Mouse (Mus musculus): ENCODE data around the gene Leng1. TPM values are rescaled to one million over a fixed set of nuclear protein-coding genes. Genes with fewer than 3 reads are reported as not detected.

The Leng1 gene
- polyA plus RNA-seq, 1 experiment from 2014 or later = 6.6 TPM

- ATAC-seq (ENCODE audit: insufficient read depth) = no peak
- Histone ChIP-seq H3K27me3 (no peaks in the 10 kb centered on the region), H3K27ac (replicated peaks) (no peak overlapping the region), H3K4me2 (no peak overlapping the region), H3K9ac (no peak overlapping the region), H3K9me3 (replicated peaks) (no peaks in the 10 kb centered on the region), H3K4me1 (replicated peaks) (no peaks in the 10 kb centered on the region), H3K36me3 (replicated peaks) (peaks cover 23% of the 10 kb centered on the region), H3K4me3 (replicated peaks) (no peak overlapping the region)
- 87% methylated on average over 31 of the region's 31 CpGs for WGBS (ENCODE audit: insufficient replicate concordance)
These were observed 20.0 kb upstream of the Leng1 start for GRCm38 (mm10) chr7:3685400-3686187.

DNA sequence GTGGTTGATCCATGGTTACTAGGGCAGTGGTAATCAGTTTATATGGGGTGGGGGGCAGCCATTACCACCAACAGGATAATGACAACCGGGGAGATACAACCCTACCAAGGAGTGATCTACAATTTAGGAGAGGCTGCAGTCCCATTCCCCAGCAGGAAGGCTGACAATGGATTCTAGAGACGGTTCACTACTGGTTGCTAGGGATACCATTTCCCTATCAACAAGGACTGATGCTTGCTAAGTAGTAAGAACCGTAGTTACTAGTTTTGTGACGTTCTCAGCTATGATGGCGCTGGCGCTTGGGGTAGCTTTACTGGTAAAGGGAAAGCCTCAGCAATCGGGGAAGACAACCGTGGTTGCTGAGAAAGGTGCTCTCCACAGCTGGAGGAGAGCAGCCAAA is 19.1 kb upstream of the Leng1 start:
- Histone ChIP-seq H3K9me3 (replicated peaks) (no peaks in the 10 kb centered on the region), H3K4me3 (replicated peaks) (no peak overlapping the region), H3K4me1 (replicated peaks) (no peaks in the 10 kb centered on the region), H3K9ac (no peak overlapping the region), H3K36me3 (replicated peaks) (peaks cover 28% of the 10 kb centered on the region), H3K4me2 (no peak overlapping the region), H3K27ac (replicated peaks) (no peak overlapping the region), H3K27me3 (no peaks in the 10 kb centered on the region)
- ATAC-seq (ENCODE audit: insufficient read depth) = no peak
- 81% methylated on average over 8 of the region's 8 CpGs for WGBS (ENCODE audit: insufficient replicate concordance)

- no peak for ATAC-seq (ENCODE audit: insufficient read depth)
- no peak overlapping the region for H3K9ac ChIP-seq
- WGBS (ENCODE audit: insufficient replicate concordance) = 75% methylated on average over 10 of the region's 10 CpGs
These were observed 18.4 kb upstream of the Leng1 start for GRCm38 (mm10) chr7:3683908-3684550.

DNA sequence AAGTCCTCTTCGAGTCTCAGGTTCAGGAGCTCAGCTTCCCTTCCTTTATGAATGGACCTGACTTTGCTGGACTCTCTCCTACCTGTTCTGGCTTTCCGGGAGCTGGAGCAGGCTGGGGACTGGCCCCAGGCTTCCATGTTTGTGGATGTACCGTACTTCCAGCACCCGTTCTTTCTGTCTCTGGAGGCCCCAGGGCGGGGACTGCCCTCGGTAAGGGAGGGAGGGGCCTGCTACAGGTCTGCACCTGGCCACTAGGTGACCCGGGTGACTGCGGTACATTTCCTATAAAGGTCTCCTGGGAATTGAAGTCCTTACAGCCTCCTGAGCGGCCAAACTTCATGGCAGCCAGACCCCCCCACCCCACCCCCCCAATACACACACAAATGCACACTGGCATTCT is 11.7 kb upstream of the Leng1 start, which contains the start of gene Tmc4:
Gene Tmc4, minus strand, starts transcription at position 212 of the 400 bp plus-strand sequence.
- no peak within 1 kb of the TSS for H3K27ac ChIP-seq (replicated peaks)
- no peak for ATAC-seq (ENCODE audit: insufficient read depth)
- no peaks in the 10 kb centered on the region; the same call in 1 of the 2 replicates for H3K4me1 ChIP-seq (replicated peaks)
- H3K9ac ChIP-seq = no peak within 1 kb of the TSS
- no peaks in the 10 kb centered on the region for H3K27me3 ChIP-seq
- H3K4me2 ChIP-seq = no peak within 1 kb of the TSS
- H3K9me3 ChIP-seq (replicated peaks) = no peaks in the 10 kb centered on the region
- 63% methylated on average over 9 of the region's 9 CpGs for WGBS (ENCODE audit: insufficient replicate concordance)
- H3K36me3 ChIP-seq (replicated peaks) = 0 out of 2 replicates have a peak, but pooled peaks cover 6% of the 10 kb centered on the region
- H3K4me3 ChIP-seq (replicated peaks) = no peak within 1 kb of the TSS

More at GRCm38 (mm10) chr7:3683908-3684550, 18.4 kb upstream of the Leng1 start:
- peaks cover 28% of the 10 kb centered on the region for H3K36me3 ChIP-seq (replicated peaks)
- H3K27ac ChIP-seq (replicated peaks) = no peak overlapping the region
- no peaks in the 10 kb centered on the region for H3K4me1 ChIP-seq (replicated peaks)
- no peak overlapping the region for H3K4me3 ChIP-seq (replicated peaks)
- H3K9me3 ChIP-seq (replicated peaks) = no peaks in the 10 kb centered on the region
- H3K4me2 ChIP-seq = no peak overlapping the region
- no peaks in the 10 kb centered on the region for H3K27me3 ChIP-seq

GRCm38 (mm10) chr7:3676371-3676770 is 10.7 kb upstream of the Leng1 start:
- 0 out of 2 replicates have a peak, but pooled peaks cover 6% of the 10 kb centered on the region for H3K36me3 ChIP-seq (replicated peaks)
- no peak overlapping the region for H3K9ac ChIP-seq
- ATAC-seq (ENCODE audit: insufficient read depth) = no peak
- no peak overlapping the region for H3K27ac ChIP-seq (replicated peaks)
- WGBS (ENCODE audit: insufficient replicate concordance) = 70% methylated on average over 12 of the region's 12 CpGs
- H3K4me2 ChIP-seq = no peak overlapping the region
- H3K27me3 ChIP-seq = no peaks in the 10 kb centered on the region
- H3K4me3 ChIP-seq (replicated peaks) = no peak overlapping the region
- no peaks in the 10 kb centered on the region for H3K9me3 ChIP-seq (replicated peaks)
- H3K4me1 ChIP-seq (replicated peaks) = no peaks in the 10 kb centered on the region; the same call in 1 of the 2 replicates

DNA sequence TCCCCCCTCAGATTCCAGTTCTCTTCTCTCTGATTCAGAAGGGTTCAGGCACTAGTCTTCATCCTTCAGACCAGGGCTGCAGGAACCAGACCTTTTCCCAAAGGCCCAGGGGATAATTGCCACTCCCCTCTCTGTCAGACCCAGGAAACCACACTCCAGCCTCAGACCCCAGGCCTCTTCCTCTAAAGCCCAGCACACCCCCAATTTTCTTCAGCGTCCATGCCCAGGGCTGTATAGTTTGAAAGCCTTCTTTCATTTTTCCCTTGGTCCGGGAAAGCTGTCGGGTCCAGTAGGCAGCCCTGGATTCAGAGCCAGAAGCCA is 9.5 kb upstream of the Leng1 start:
- Histone ChIP-seq H3K36me3 (replicated peaks) (0 out of 2 replicates have a peak, but pooled peaks cover under 1% of the 10 kb centered on the region), H3K4me2 (no peak overlapping the region), H3K9ac (no peak overlapping the region), H3K9me3 (replicated peaks) (no peaks in the 10 kb centered on the region), H3K4me3 (replicated peaks) (no peak overlapping the region), H3K27me3 (no peaks in the 10 kb centered on the region), H3K27ac (replicated peaks) (no peak overlapping the region), H3K4me1 (replicated peaks) (no peaks in the 10 kb centered on the region; the same call in 1 of the 2 replicates)
- 54% methylated on average over 3 of the region's 3 CpGs for WGBS (ENCODE audit: insufficient replicate concordance)
- ATAC-seq (ENCODE audit: insufficient read depth) = no peak

DNA sequence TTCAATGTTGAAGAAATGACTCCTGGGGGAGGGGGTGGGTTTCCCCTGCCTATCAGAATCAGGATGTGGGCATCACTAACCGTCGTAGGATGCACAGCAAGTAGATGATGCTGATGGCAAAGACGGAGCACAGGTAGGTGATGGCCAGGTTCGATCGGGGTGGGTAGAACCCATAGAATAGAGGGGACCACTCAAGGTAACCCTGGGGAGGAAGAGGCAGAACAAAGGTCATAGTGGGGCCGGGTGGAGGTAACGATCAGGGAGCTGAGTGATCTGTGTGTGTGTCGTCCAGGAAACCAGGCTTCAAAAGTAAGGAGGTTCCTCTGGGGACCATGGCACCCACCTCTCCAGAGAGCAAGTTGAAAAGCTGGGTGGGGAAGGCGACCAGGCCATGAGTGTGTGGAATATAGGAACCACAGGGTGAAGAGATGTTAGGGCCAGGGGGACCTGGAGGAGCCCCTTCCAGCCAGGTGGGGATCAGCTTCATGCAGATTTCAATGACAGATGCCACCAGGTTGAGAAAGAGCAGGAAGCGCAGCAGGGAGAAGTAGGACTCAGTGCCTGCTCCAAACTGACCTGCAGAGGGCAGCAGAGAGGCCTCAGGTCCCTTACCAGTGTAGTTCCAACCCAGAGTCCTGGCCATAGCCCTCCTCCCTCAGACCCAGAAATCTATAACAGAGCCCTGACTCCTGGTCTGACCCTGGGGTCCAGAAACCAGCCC is 9.0 kb upstream of the Leng1 start:
- Histone ChIP-seq H3K9me3 (replicated peaks) (no peaks in the 10 kb centered on the region), H3K4me3 (replicated peaks) (no peak overlapping the region), H3K36me3 (replicated peaks) (no peaks in the 10 kb centered on the region), H3K4me2 (no peak overlapping the region), H3K9ac (no peak overlapping the region), H3K4me1 (replicated peaks) (no peaks in the 10 kb centered on the region; the same call in 1 of the 2 replicates), H3K27me3 (no peaks in the 10 kb centered on the region), H3K27ac (replicated peaks) (no peak overlapping the region)
- ATAC-seq (ENCODE audit: insufficient read depth) = peak; percentile 70
- 40% methylated on average over 10 of the region's 10 CpGs for WGBS (ENCODE audit: insufficient replicate concordance)

DNA sequence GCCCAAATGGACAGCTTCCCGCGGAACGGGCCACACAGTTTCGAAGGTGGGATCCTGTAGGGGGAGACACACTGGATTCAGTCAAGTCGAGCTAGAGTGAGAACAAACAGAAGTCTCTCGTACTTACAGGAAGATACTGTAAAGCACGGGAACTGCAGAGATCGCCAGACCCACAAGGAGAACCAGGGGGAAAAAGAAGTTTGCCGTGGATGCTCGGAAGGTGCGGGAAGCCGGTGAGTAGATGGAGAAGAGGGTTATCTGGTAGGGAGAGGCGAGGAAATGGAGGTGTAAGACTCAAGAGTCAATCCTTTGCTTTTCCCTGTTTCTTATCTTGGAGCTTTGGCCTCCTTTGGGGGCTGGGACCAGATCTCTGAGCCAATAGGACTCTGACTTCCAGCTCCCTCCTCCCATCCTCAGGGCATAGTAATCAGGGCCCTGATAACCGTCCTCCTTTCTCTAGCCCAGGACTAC is 1.3 kb upstream of the Leng1 start:
- Histone ChIP-seq H3K4me1 (replicated peaks) (peaks cover 42% of the 10 kb centered on the region), H3K4me3 (replicated peaks) (peak overlapping the region; percentile 74), H3K4me2 (peak overlapping the region; percentile 91), H3K36me3 (replicated peaks) (peaks cover 17% of the 10 kb centered on the region), H3K9me3 (replicated peaks) (no peaks in the 10 kb centered on the region), H3K9ac (peak overlapping the region; percentile 37), H3K27ac (replicated peaks) (peak overlapping the region; percentile 93), H3K27me3 (no peaks in the 10 kb centered on the region)
- 22% methylated on average over 14 of the region's 14 CpGs for WGBS (ENCODE audit: insufficient replicate concordance)
- peak; percentile 8 for ATAC-seq (ENCODE audit: insufficient read depth)

DNA sequence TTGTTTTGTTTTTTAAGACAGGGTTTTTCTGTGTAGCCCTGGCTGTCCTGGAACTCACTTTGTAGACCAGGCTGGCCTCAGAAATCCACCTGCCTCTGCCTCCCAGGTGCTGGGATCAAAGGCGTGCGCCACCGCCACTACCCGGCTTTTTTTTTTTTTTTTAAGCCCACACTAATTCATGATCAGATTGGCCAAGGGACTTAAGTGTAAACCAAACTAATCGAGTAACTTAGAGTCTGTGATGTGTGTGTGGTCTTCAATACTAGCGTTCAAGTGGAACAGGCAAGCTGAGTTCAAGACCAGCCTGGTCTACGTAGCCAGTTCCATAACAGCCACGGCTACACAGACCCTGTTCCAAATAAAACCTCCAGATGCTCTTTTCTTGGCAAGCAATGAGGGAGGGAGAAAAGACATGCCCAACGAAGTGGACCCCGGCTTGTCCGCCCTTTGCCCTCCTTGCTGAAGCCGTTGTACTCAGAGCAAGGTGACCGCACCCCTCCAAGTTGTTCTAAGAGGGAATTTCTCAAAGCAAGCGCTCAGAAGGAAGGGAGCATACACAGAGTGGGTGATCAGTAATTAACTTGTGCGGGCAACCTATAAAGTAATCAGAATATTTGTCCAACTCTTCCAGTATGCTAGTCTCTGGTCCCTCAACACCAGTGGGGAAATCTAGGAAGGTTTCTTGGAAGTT is 971 bp downstream of the Leng1 start:
- Histone ChIP-seq H3K27me3 (no peaks in the 10 kb centered on the region), H3K9me3 (replicated peaks) (no peaks in the 10 kb centered on the region), H3K27ac (replicated peaks) (peak overlapping the region; percentile 93), H3K9ac (peak overlapping the region; percentile 81), H3K4me2 (peak overlapping the region; percentile 91), H3K4me1 (replicated peaks) (peaks cover 42% of the 10 kb centered on the region), H3K36me3 (replicated peaks) (peaks cover 40% of the 10 kb centered on the region), H3K4me3 (replicated peaks) (peak overlapping the region; percentile 74)
- peak; percentile 45 for ATAC-seq (ENCODE audit: insufficient read depth)
- WGBS (ENCODE audit: insufficient replicate concordance) = 22% methylated on average over 15 of the region's 15 CpGs

- Histone ChIP-seq H3K9ac (no peak overlapping the region), H3K4me2 (no peak overlapping the region), H3K36me3 (replicated peaks) (peaks cover 98% of the 10 kb centered on the region), H3K27me3 (no peaks in the 10 kb centered on the region), H3K9me3 (replicated peaks) (no peaks in the 10 kb centered on the region), H3K27ac (replicated peaks) (no peak overlapping the region), H3K4me1 (replicated peaks) (peaks cover 7% of the 10 kb centered on the region), H3K4me3 (replicated peaks) (no peak overlapping the region)
- no peak for ATAC-seq (ENCODE audit: insufficient read depth)
- WGBS (ENCODE audit: insufficient replicate concordance) = 93% methylated on average over 14 of the region's 14 CpGs
These were observed 7.1 kb downstream of the Leng1 start for GRCm38 (mm10) chr7:3658578-3658977.

Data from liver, embryonic 15.5 days (tissue).